Mouse (Mus musculus): ENCODE measurements around the gene Rrn3.

GRCm38 (mm10) chr16:13733518-13734137, 46.9 kb upstream of the Rrn3 start:
- TF ChIP-seq POLR2A (IDR thresholded peaks at IDR 0.05; ENCODE audit: low read depth, low read length) (no peak), CTCF (IDR thresholded peaks at IDR 0.05; ENCODE audit: borderline replicate concordance, insufficient read depth, low read length) (peak; percentile 53)

All from embryonic fibroblast, embryonic 13.5 days (primary cell).